Mouse (Mus musculus) MEL (cell line): Measurements from ENCODE around the gene Emd. TPM values are rescaled to one million over a fixed set of nuclear protein-coding genes. Genes with fewer than 3 reads are reported as not detected.
"Not testable (repeated sequence)": the region's sequence is repeated elsewhere in the genome, so short reads cannot be mapped to it uniquely, and the experiment has no call there.

Source experiments
- DNase-seq: peaks from one replicate; pipeline ENCODE4 v3.0.0; 2011; ENCODE audit warnings: low read depth, low spot score
- H3K27ac ChIP-seq: 2 replicates; pipeline ENCODE4 v1.5.1; 2012; ENCODE audit warnings: low read depth, mild to moderate bottlenecking, control low read depth, low read length, moderate library complexity; ENCODE audit not compliant: control insufficient read depth
- H3K27me3 ChIP-seq, 2 experiments: fragments of 150-350 bp in 1 of 2; sonication (generic) in 1 of 2; 2 replicates each; pipeline ENCODE4 v1.6.1; 2012; ENCODE audit warnings: low read length in 2 of 2, mild to moderate bottlenecking in 2 of 2, improper control_type of control experiment in 1 of 2, moderate library complexity in 1 of 2; ENCODE audit not compliant: insufficient read depth in 2 of 2, control insufficient read depth in 1 of 2
- H3K36me3 ChIP-seq, 2 experiments: 2 replicates each; pipeline ENCODE4 v1.6.1; 2012 to 2014; ENCODE audit warnings: low read length in 2 of 2, improper control_type of control experiment in 1 of 2, inconsistent platforms in 1 of 2, mild to moderate bottlenecking in 1 of 2; ENCODE audit not compliant: insufficient read depth in 2 of 2, control insufficient read depth in 1 of 2
- H3K4me1 ChIP-seq, 2 experiments: fragments of 150-350 bp in 1 of 2; sonication (generic) in 1 of 2; 2 replicates each; pipeline ENCODE4 v1.6.1; 2012; ENCODE audit warnings: low read length in 2 of 2, improper control_type of control experiment in 1 of 2, mild to moderate bottlenecking in 1 of 2; ENCODE audit not compliant: insufficient read depth in 2 of 2, control insufficient read depth in 1 of 2
- H3K4me3 ChIP-seq, 2 experiments: fragments of 150-350 bp in 1 of 2; sonication (generic) in 1 of 2; 2 replicates each; pipeline ENCODE4 v1.5.1; 2012; ENCODE audit warnings: low read depth in 2 of 2, low read length in 2 of 2, mild to moderate bottlenecking in 2 of 2, moderate library complexity in 2 of 2, control low read depth in 1 of 2, improper control_type of control experiment in 1 of 2; ENCODE audit not compliant: control insufficient read depth in 1 of 2, insufficient read depth in 1 of 2
- H3K79me2 ChIP-seq: 2 replicates; pipeline ENCODE4 v1.6.1; 2012; ENCODE audit warnings: mild to moderate bottlenecking, low read length, moderate library complexity; ENCODE audit not compliant: control insufficient read depth, poor library complexity, insufficient read depth
- H3K9ac ChIP-seq: 2 replicates; pipeline ENCODE4 v1.6.1; 2012; ENCODE audit warnings: low read depth, mild to moderate bottlenecking, control low read depth, low read length, moderate library complexity; ENCODE audit not compliant: control insufficient read depth, poor library complexity, severe bottlenecking
- H3K9me3 ChIP-seq: fragments of 150-350 bp; sonication (generic); replicated peaks from 2 replicates; pipeline ENCODE4 v1.6.1; 2012; ENCODE audit warnings: mild to moderate bottlenecking, low read length, improper control_type of control experiment, moderate library complexity; ENCODE audit not compliant: insufficient read depth
- E2F4 ChIP-seq: IDR thresholded peaks from 2 replicates; pipeline ENCODE4 v1.6.1; 2011; ENCODE audit warnings: low read depth, low read length, improper control_type of control experiment, borderline replicate concordance
- ELF1 ChIP-seq: IDR thresholded peaks from 2 replicates; pipeline ENCODE4 v1.6.1; 2014; ENCODE audit warnings: low read depth, mild to moderate bottlenecking, inconsistent platforms, low read length, improper control_type of control experiment, moderate library complexity
- MAX ChIP-seq: IDR thresholded peaks from 2 replicates; pipeline ENCODE4 v1.6.1; 2011; ENCODE audit warnings: low read length, improper control_type of control experiment
- MYB ChIP-seq: IDR thresholded peaks from 2 replicates; pipeline ENCODE4 v1.6.1; 2011; ENCODE audit warnings: mild to moderate bottlenecking, low read depth, low read length, improper control_type of control experiment
- NELFE ChIP-seq: IDR thresholded peaks from 2 replicates; pipeline ENCODE4 v1.6.1; 2011; ENCODE audit warnings: low read depth, low read length, improper control_type of control experiment
- POLR2A ChIP-seq, 2 experiments: IDR thresholded peaks; 2 replicates each; pipeline ENCODE4 v1.6.1; 2011 to 2012; ENCODE audit warnings: low read length in 2 of 2, mild to moderate bottlenecking in 2 of 2, control low read depth in 1 of 2, improper control_type of control experiment in 1 of 2, low read depth in 1 of 2, moderate library complexity in 1 of 2; ENCODE audit not compliant: control insufficient read depth in 1 of 2, insufficient read depth in 1 of 2, poor library complexity in 1 of 2
- SIN3A ChIP-seq: IDR thresholded peaks from 2 replicates; pipeline ENCODE4 v1.6.1; 2012; ENCODE audit warnings: low read length, improper control_type of control experiment, inconsistent platforms
- SMC3 ChIP-seq: IDR thresholded peaks from 2 replicates; pipeline ENCODE4 v1.6.1; 2011; ENCODE audit warnings: low read depth, low read length, improper control_type of control experiment
- TAL1 ChIP-seq: IDR thresholded peaks from 2 replicates; pipeline ENCODE4 v1.6.1; 2012; ENCODE audit warnings: mild to moderate bottlenecking, inconsistent platforms, low read length, moderate library complexity, mixed read lengths
- TCF12 ChIP-seq: IDR thresholded peaks from 2 replicates; pipeline ENCODE4 v1.6.1; 2014; ENCODE audit warnings: low read depth, mild to moderate bottlenecking, inconsistent platforms, low read length, improper control_type of control experiment, moderate library complexity
- USF1 ChIP-seq: IDR thresholded peaks from 2 replicates; pipeline ENCODE4 v1.6.1; 2014; ENCODE audit warnings: low read depth, mild to moderate bottlenecking, inconsistent platforms, low read length, improper control_type of control experiment, moderate library complexity
- ZC3H11A ChIP-seq: IDR thresholded peaks from 2 replicates; pipeline ENCODE4 v1.6.1; 2012; ENCODE audit warnings: low read depth, mild to moderate bottlenecking, inconsistent platforms, low read length, improper control_type of control experiment
- ZMIZ1 ChIP-seq: IDR thresholded peaks from 2 replicates; pipeline ENCODE4 v1.6.1; 2012; ENCODE audit warnings: low read depth, mild to moderate bottlenecking, inconsistent platforms, low read length, improper control_type of control experiment, moderate library complexity
- polyA plus RNA-seq, 2 experiments: library from polyadenylated mRNA; stranded (reverse) in 1 of 2; unstranded in 1 of 2; fragments of >175 nt in 1 of 2; fragments of >200 nt in 1 of 2; gene quantifications; 2 replicates each; pipeline versions ENCODE4 v1.2.1 to v1.2.4; 2012; ENCODE audit warnings: low replicate concordance in 2 of 2, low read depth in 1 of 2; ENCODE audit not compliant: insufficient read length in 2 of 2, insufficient read depth in 1 of 2, missing spikeins in 1 of 2
- total RNA-seq: library from RNA; depleted of rRNA; stranded (reverse); fragments of 300-350 nt; gene quantifications from 2 replicates; pipeline ENCODE4 v1.2.3, GENCODE M21; 2012

Emd gene
- total and polyA plus RNA-seq, 3 experiments: 55.5 to 157 (median 130) TPM

DNA sequence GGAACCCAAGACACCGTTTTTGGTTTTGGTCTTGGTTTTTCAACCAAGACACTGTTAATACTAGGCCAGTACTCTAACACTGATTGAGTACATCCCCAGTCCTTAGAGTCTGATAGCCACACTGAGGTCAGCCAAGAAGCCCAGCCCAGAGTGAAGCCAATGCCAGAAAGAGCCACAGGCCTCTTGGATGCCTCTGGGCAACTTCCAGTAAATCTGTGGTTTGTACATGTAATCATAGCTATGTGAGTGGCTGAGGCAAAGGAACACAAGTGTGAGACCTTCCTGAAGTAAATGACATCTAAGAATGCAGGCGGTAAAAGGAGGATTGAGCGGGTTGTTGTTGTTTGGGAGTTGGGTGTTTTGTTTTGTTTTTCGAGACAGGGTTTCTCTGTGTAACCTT, 36.0 kb upstream of the Emd start:
- no peak overlapping the region for H3K27ac ChIP-seq
- no peak for DNase-seq
- no peak for TF ChIP-seq SIN3A
- TF ChIP-seq USF1: no peak
- TF ChIP-seq MYB: no peak
- TF ChIP-seq ZMIZ1: no peak
- TF ChIP-seq, all 39 proteins: peak for 0
- no peaks in the 10 kb centered on the region for H3K4me1 ChIP-seq
- H3K9me3 ChIP-seq: no peaks in the 10 kb centered on the region
- no peak overlapping the region for H3K9ac ChIP-seq
- no peak overlapping the region for H3K4me3 ChIP-seq
- H3K79me2 ChIP-seq: no peaks in the 10 kb centered on the region
- H3K27me3 ChIP-seq: no peaks in the 10 kb centered on the region
- no peaks in the 10 kb centered on the region for H3K36me3 ChIP-seq

DNA sequence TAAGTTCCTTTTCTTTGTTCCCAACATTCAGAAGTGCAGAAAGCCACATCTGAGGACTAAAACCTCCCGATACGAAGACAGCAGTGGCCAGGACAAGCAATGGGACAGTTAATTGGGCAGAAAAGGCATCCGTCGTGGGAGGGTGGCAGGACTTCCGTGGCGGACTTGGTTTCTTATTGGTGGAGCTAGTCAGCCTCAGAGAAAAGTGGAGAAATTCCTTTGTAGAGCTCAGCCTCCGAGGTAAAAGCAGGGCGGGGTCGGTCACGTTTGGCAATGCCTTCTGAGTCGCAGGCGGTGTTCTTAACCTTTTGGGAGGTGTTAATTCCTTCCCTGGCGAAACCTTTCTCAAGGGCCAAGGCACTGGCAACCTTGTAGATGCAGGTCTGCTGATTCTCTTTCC, 35.0 kb upstream of the Emd start:
- Histone ChIP-seq H3K9me3 (no peaks in the 10 kb centered on the region), H3K4me1 (no peaks in the 10 kb centered on the region), H3K9ac (no peak overlapping the region), H3K79me2 (no peaks in the 10 kb centered on the region), H3K27ac (no peak overlapping the region), H3K36me3 (no peaks in the 10 kb centered on the region), H3K27me3 (no peaks in the 10 kb centered on the region), H3K4me3 (no peak overlapping the region)
- DNase-seq: no peak
- TF ChIP-seq ELF1 (no peak), SMC3 (no peak), ZC3H11A (no peak), POLR2A (IDR thresholded peaks at IDR 0.05; ENCODE audit: control insufficient read depth in 1 of 2, insufficient read depth in 1 of 2, low read depth in 1 of 2, low read length in 2 of 2, poor library complexity in 1 of 2) (no peak), MAX (no peak), TCF12 (no peak), E2F4 (no peak), NELFE (no peak), TAL1 (no peak)

DNA sequence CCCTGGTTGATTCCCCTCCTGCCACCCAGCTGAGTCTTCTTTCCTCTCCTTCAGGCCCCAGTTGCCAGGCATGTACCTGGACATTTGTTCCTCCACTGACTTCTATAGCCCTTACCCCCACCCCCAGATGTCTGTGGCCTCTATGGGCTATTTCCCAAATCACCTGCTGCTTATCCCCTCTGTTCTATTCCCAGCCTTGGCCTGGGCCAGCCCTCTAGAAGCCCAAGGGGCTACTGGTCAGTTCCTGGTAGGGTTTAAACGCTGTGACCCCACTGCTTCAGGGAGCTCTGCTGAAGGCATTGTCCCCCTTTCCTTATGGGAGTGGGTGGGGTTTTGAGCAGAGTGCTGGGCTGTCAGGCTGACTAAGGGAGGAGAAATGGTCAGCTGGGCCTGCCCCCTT, 34.4 kb upstream of the Emd start:
- DNase-seq, H3K27me3 ChIP-seq, H3K79me2 ChIP-seq, H3K4me1 ChIP-seq, H3K9me3 ChIP-seq, H3K27ac ChIP-seq, H3K4me3 ChIP-seq, H3K36me3 ChIP-seq, H3K9ac ChIP-seq: not testable (repeated sequence)
